Mouse (Mus musculus): ENCODE results near the gene Zcchc9. TPM values are rescaled to one million over a fixed set of nuclear protein-coding genes. Genes with fewer than 3 reads are reported as not detected.
A peak's percentile ranks its signal among the peaks of the same experiment; 100 is the strongest.

Gene Zcchc9
- polyA plus RNA-seq, 1 experiment = 14.1 TPM

DNA sequence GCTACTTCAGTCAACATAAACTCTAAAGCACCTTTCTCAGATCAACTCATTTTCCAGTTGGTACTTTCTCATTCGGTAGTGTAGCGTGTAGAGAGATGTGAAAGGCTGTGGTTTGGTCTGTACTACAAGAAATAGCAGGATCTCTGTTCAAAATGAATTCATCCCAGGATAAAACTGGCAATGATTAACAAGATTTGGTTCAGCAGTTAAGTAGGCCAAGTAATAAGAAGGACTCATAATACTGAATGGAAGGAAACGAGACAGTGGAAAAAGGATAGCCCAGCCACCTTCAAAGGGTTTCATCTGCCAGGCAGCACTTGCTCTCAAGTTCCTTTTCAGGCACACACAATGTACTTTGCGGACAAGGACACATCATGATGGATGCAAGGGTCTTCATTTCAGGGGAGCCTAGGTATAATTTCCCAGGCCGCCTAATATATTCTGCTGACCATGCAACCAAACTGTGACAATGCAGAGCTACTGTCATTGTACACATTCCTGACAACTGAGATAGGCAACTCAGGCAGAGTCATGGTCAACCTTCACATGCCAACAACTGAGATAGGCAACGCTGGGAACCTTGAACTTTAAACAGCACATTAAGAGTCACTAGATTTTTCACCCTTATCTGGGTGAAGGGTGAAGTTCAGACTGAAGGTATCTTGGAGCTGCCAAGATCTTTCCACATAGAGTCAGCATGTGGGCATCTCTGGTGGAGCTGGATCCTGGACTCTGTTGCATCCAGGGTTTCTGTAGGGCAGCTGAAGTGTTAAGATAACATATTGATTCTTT, 45.7 kb downstream of the Zcchc9 start:
- WGBS = 52% methylated on average over 6 of the region's 6 CpGs
- no peaks in the 10 kb centered on the region for H3K27me3 ChIP-seq (replicated peaks; ENCODE audit: control insufficient read depth, insufficient read depth, low read length)
- peaks cover 2% of the 10 kb centered on the region; the same call in 1 of the 2 replicates for H3K36me3 ChIP-seq (ENCODE audit: control insufficient read depth, insufficient read depth, low read length)
- peaks cover 19% of the 10 kb centered on the region; the same call in 1 of the 2 replicates for H3K4me1 ChIP-seq (ENCODE audit: control insufficient read depth, insufficient read depth, low read length)
- DNase-seq = peak; percentile 84
- no peak for TF ChIP-seq POLR2A (IDR thresholded peaks at IDR 0.05; ENCODE audit: low read depth, low read length)
- peak overlapping the region; percentile 100 for H3K27ac ChIP-seq (ENCODE audit: insufficient read depth, low read depth, low read length)
- no peak overlapping the region for H3K4me3 ChIP-seq (ENCODE audit: insufficient read depth, low read depth, low read length)

DNA sequence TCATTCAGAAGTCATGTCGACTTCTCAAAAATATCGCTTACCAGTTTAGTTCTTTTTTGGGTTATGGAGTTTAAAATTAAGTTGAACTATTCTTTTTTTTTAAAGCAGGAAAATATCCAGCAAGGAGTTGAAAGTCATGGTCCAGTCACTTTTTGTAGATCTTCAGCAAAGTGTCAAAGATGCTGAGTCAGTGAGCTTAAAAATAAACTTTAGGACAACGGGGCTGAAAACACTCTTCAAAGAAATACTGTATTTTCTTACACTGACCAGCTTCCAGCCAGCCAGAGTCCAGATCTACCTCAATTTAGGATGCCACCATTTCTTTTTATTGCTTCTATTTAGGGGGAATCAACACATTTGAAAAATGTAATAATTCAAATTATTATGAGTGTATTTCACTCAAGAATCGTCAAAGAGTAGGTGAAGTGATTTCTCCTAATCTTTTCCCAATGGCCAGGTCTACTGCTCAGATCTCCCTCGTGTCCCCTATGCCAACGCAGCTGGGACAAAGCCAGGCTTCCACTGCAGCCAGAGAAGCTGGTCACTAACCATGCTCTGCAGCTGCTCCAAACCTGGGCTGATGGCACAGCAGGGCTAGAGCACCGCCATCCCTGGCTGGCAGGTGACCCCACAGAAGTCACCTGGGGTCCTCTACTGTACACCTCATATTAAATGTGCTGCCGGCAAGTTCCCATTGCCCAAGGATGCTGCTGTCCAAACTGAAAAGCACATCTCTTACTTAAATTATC, 47.0 kb downstream of the Zcchc9 start:
- 68% methylated on average over 8 of the region's 8 CpGs for WGBS
- Histone ChIP-seq H3K4me1 (ENCODE audit: control insufficient read depth, insufficient read depth, low read length) (peaks cover 23% of the 10 kb centered on the region; the same call in 1 of the 2 replicates), H3K27me3 (replicated peaks; ENCODE audit: control insufficient read depth, insufficient read depth, low read length) (no peaks in the 10 kb centered on the region), H3K36me3 (ENCODE audit: control insufficient read depth, insufficient read depth, low read length) (peaks cover 2% of the 10 kb centered on the region; the same call in 1 of the 2 replicates), H3K27ac (ENCODE audit: insufficient read depth, low read depth, low read length) (peak overlapping the region; percentile 79), H3K4me3 (ENCODE audit: insufficient read depth, low read depth, low read length) (no peak overlapping the region)
- peak; percentile 73 for DNase-seq
- no peak for TF ChIP-seq POLR2A (IDR thresholded peaks at IDR 0.05; ENCODE audit: low read depth, low read length)
- no peak for TF ChIP-seq CTCF (conservative IDR thresholded peaks at IDR 0.05; ENCODE audit: insufficient read depth, insufficient read length, low read depth, low read length)

DNA sequence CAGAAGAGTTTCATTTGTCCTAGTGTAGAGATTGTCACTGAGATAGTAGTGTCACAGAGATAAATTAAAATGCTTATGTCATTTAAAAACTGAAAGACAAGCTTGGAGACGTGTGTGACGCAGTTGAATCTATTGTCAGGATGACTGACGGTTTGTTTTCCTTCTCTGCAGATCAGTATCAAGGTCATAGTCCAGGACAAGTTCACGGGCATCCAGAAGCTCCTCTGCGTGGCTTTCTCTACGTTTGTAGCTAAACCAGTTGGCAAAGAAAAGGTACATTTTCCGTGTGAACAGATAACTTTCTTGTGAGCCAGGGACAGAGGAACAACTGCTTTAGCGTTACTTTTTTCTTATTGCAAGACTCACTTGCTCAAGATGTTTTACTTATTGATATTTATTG, 47.7 kb downstream of the Zcchc9 start:
- Histone ChIP-seq H3K36me3 (ENCODE audit: control insufficient read depth, insufficient read depth, low read length) (peaks cover 2% of the 10 kb centered on the region; the same call in 1 of the 2 replicates), H3K4me3 (ENCODE audit: insufficient read depth, low read depth, low read length) (no peak overlapping the region), H3K4me1 (ENCODE audit: control insufficient read depth, insufficient read depth, low read length) (peaks cover 23% of the 10 kb centered on the region; the same call in 1 of the 2 replicates), H3K27ac (ENCODE audit: insufficient read depth, low read depth, low read length) (peak overlapping the region; percentile 83), H3K27me3 (replicated peaks; ENCODE audit: control insufficient read depth, insufficient read depth, low read length) (no peaks in the 10 kb centered on the region)
- WGBS = 29% methylated on average over 8 of the region's 8 CpGs
- DNase-seq = peak; percentile 69
- TF ChIP-seq POLR2A (IDR thresholded peaks at IDR 0.05; ENCODE audit: low read depth, low read length) (no peak), CTCF (conservative IDR thresholded peaks at IDR 0.05; ENCODE audit: insufficient read depth, insufficient read length, low read depth, low read length) (no peak)

DNA sequence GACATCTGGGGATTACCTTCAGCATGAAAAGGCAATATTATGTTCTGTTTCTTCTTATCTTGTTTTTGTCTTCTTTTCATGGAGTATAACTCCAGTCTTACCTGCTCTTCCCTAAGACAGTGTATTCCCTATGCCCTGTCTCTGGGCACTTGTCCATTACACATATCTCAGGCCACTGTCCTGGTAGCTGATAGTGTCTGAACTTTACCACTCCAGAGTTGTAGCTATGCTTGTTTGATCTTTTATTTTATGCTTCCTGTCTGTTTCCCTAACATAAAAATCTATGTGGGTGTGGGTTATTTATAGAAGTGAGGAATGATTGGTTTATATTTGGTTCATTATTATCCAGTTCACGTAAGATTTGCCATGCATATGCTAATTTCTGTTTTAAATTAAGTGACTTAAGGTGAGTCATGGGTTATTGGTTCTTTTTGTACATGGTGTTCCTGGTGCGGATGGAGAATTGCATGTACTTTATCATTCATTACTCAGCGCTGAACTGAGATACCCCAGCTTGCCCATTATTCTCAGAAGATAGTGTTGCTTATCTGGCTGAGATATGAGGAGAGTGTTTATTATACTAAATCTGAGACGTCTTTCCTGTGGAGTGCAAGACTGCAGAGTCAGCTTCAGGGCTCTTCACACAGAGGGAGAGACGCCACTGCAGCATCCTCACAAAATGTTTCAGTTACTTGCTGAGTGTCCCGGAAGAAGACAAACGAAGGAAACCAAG, 49.0 kb downstream of the Zcchc9 start:
- DNase-seq = no peak
- no peak overlapping the region for H3K4me3 ChIP-seq (ENCODE audit: insufficient read depth, low read depth, low read length)
- H3K4me1 ChIP-seq (ENCODE audit: control insufficient read depth, insufficient read depth, low read length) = peaks cover 23% of the 10 kb centered on the region; the same call in 1 of the 2 replicates
- WGBS = 56% methylated on average over 7 of the region's 7 CpGs
- no peaks in the 10 kb centered on the region for H3K27me3 ChIP-seq (replicated peaks; ENCODE audit: control insufficient read depth, insufficient read depth, low read length)
- no peaks in the 10 kb centered on the region; the same call in 1 of the 2 replicates for H3K36me3 ChIP-seq (ENCODE audit: control insufficient read depth, insufficient read depth, low read length)
- H3K27ac ChIP-seq (ENCODE audit: insufficient read depth, low read depth, low read length) = no peak overlapping the region
- TF ChIP-seq CTCF (conservative IDR thresholded peaks at IDR 0.05; ENCODE audit: insufficient read depth, insufficient read length, low read depth, low read length) = no peak
- no peak for TF ChIP-seq POLR2A (IDR thresholded peaks at IDR 0.05; ENCODE audit: low read depth, low read length)

DNA sequence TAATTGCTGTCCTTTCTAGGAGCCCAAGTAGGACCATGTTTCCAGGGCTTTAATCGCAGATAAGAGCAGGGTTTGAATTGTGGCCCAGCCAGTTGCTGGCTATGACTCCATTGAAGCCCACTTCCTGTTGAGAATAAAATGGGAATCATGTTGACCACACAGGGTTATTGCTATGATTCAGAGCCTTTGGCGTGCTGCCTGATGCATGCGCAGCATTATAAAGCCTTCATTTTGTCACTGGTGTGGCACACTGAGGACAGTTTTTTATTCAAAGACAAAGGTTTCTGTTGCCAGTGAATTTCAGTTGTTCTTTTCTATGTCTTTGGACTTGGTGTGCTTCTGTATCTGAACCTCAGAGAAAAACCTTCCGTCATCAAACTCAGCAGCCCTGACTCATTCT, 51.3 kb downstream of the Zcchc9 start:
- Histone ChIP-seq H3K36me3 (ENCODE audit: control insufficient read depth, insufficient read depth, low read length) (no peaks in the 10 kb centered on the region; the same call in 1 of the 2 replicates), H3K27me3 (replicated peaks; ENCODE audit: control insufficient read depth, insufficient read depth, low read length) (no peaks in the 10 kb centered on the region), H3K4me3 (ENCODE audit: insufficient read depth, low read depth, low read length) (no peak overlapping the region), H3K4me1 (ENCODE audit: control insufficient read depth, insufficient read depth, low read length) (peaks cover 13% of the 10 kb centered on the region; the same call in 1 of the 2 replicates), H3K27ac (ENCODE audit: insufficient read depth, low read depth, low read length) (no peak overlapping the region)
- 73% methylated on average over 4 of the region's 4 CpGs for WGBS
- TF ChIP-seq POLR2A (IDR thresholded peaks at IDR 0.05; ENCODE audit: low read depth, low read length) (no peak), CTCF (conservative IDR thresholded peaks at IDR 0.05; ENCODE audit: insufficient read depth, insufficient read length, low read depth, low read length) (no peak)
- DNase-seq = no peak

DNA sequence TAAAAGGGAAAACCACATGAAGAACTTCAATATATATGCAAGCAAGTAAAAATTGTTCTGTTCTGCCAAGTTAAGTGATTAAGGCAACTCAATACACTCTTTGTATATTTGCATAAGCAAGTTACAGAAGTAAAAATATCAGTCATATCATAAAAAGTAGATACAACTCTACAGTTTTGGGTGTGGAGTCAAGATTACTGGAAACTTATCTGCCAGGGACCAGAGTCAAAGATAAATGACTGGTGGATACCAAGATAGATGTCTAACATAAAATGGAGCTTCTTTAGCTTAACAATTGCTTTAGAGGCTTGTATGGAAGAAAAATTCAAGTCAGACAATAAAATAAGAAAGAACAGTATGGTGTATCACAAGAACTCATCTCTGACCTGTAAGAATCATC, 52.7 kb downstream of the Zcchc9 start:
- Histone ChIP-seq H3K27ac (ENCODE audit: insufficient read depth, low read depth, low read length) (no peak overlapping the region), H3K4me1 (ENCODE audit: control insufficient read depth, insufficient read depth, low read length) (peaks cover 8% of the 10 kb centered on the region; the same call in 1 of the 2 replicates), H3K4me3 (ENCODE audit: insufficient read depth, low read depth, low read length) (no peak overlapping the region), H3K36me3 (ENCODE audit: control insufficient read depth, insufficient read depth, low read length) (no peaks in the 10 kb centered on the region; the same call in 1 of the 2 replicates), H3K27me3 (replicated peaks; ENCODE audit: control insufficient read depth, insufficient read depth, low read length) (no peaks in the 10 kb centered on the region)
- DNase-seq = no peak
- TF ChIP-seq CTCF (conservative IDR thresholded peaks at IDR 0.05; ENCODE audit: insufficient read depth, insufficient read length, low read depth, low read length) (no peak), POLR2A (IDR thresholded peaks at IDR 0.05; ENCODE audit: low read depth, low read length) (no peak)

Data from kidney, adult 2 months (tissue).